Mouse (Mus musculus) right cerebral cortex, postnatal 4 days (tissue): ENCODE data around the gene H2-Ke6.

Experiments used
- DNase-seq: peaks from one replicate; pipeline ENCODE4 v3.0.0-alpha.2; 2022

Gene H2-Ke6

DNA sequence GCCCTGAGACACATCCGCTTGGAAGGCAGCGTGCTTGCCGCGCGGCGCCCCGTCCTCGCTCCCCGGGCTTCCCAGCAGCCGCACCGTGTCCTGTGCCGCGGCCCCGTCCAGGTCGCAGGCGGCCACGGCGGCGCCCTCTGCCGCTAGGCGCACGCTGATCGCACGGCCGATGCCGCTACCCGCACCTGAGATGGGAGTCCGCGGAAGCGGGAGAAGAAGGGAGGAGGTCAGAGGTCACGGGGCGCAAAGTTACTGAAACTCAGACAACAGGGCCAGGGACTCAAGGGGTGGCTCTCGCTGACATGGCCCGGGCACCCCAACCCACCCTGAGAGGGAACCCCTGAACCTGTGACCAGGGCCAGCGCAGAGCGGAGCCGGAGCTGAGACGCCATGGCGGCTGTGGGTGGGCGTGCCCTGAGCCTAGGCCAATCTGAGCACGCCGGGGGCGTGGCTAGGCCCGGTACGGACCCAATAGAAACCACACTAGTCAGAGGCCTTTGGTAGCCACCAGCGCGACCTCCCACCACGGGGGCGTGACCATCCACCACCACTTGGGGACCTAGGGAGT, at the start of gene H2-Ke6:
Gene H2-Ke6 (minus strand): TSS at position 405 of the 568 bp plus-strand sequence.
- DNase-seq, result peak; percentile 87

DNA sequence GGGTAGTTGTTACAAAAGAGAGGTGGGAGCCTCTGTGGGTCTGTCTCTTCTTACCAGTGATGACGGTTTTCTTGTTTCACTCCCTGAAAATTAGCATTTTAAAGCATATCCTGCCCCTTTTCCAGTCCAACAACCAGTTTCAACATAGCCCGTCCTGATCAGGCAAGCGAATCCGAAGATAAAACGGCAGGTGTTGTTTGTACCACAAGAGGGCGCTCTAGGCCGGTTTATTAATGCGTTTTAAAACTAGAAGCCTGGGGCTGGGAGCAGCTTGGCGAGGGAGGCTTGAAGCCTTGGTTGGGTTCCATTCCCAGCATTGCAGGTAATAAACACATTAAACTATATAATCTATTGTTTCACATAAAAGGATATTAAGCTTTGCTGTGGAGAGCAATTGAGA, 49.7 kb upstream of the H2-Ke6 start:
- DNase-seq, result peak; percentile 79

DNA sequence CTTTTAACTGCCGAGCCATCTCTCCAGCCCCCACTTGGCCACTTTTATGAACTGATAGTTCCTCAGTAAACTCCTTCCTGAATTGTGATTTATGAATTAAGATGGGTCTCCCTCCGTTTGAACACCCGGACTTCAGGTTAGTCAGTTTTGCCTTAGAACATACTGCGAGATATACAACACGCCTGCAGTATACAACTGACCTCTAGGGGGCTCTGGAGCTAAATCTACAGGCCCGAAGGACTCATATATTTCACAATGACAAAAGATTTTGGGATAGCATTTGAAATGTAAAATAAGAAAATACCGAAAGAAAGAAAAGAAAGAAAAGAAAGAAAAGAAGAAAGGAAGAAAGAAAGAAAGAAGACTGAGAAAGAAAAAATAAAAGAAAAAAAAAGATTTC, 47.4 kb upstream of the H2-Ke6 start:
- DNase-seq, result peak; percentile 86

DNA sequence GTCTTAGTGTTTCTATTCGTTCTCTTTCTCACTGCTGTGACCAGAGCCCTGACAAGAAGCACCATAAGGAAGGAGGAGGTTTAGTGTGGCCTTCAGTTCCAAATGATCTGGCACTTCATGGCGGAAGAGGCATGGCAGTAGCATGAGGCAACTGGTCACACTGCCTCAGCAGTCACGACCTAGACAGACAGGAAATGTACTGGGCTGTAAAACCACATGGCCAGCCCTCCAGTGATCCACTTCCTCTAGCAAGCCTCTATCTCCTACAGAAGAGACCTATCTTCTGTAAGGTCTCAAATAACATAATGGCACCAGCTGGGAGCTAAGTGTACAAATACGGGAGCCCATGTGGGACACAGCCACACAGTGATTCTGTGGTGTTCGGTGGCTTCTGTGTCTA, 44.2 kb upstream of the H2-Ke6 start:
- DNase-seq, result no peak

DNA sequence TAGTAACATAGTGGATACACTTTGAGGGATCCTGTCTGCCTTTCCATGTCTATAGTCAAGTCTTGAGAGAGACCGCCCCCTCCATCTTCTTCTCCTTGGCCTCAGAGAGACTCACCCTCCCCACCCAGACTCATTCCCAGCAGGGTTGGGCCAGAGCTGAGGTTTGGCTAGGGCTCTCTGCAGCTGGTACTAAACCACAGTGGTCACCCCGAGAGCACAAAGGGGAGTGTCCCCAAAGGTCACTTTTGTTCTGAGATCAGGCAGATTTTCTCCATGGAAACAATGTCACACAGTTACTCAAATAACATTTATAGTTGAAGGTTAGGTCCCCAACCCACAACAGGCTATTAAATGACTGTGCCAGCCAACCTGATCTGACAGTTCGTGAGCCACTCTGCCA, 41.0 kb upstream of the H2-Ke6 start:
- DNase-seq, result no peak

DNA sequence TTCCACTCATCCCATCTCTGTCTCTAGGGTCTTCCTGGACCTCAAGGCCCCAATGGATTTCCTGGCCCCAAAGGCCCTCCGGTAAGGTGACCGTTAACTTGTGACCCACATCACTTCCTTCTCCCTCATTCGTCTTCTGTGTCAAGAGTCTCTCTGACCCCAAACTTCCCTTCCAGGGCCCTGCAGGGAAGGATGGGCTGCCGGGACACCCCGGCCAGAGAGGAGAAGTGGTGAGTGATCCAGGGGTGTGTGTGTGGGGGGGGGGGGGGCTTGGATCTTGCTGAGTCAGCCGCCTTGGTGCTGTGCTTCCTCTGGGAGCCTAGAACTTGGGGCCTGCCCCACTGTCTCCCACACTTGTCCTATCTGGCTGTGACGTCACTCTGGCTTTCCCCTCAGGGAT, 29.4 kb upstream of the H2-Ke6 start:
- no peak for DNase-seq

DNA sequence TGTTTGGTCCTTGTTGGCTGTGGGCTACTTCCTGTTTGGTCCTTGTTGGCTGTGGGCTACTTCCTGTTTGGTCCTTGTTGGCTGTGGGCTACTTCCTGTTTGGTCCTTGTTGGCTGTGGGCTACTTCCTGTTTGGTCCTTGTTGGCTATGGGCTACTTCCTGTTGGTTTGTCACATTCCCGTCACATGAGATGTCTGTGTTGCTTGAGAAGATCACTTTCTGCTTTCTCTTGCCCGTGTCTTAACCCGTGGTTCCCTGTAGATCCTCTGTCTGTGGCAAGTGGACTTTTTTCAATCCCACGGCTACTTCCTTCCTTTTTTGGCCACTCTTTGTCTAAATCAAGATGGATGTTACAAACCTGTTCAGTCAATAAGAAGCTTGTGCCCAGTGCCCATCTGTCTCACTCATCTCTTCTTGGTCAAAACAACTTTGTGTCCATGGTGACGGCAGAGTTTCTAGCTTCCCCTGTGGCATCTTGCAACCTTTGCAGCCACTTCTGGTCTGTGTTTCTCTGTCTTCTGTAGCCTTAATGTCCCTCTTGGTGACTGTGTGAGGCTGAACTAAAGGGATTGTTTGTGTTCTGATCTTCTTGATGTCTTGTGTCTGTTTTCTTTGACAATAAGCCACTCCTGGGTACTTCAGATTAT, 19.7 kb upstream of the H2-Ke6 start:
- DNase-seq, result no peak

DNA sequence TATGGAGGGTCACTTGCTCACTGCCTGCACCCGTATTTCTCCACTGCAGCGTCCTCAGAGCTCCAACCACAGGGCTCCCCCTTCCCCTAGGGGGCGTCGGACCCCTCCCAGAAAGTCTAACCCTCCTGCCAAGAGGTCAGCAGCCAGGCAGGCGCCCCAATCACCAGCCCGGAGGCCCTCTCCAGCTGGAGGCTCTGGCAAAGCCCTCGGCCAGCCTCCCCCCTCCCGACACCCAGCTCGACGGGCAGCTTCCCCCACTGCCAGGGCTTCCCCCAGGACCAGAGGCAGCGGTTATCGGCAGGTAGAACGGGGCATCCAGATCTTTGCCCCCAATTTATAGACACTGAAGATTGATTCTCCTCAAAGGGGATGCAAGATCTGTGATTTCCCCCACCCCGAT, 18.1 kb upstream of the H2-Ke6 start:
- no peak for DNase-seq

DNA sequence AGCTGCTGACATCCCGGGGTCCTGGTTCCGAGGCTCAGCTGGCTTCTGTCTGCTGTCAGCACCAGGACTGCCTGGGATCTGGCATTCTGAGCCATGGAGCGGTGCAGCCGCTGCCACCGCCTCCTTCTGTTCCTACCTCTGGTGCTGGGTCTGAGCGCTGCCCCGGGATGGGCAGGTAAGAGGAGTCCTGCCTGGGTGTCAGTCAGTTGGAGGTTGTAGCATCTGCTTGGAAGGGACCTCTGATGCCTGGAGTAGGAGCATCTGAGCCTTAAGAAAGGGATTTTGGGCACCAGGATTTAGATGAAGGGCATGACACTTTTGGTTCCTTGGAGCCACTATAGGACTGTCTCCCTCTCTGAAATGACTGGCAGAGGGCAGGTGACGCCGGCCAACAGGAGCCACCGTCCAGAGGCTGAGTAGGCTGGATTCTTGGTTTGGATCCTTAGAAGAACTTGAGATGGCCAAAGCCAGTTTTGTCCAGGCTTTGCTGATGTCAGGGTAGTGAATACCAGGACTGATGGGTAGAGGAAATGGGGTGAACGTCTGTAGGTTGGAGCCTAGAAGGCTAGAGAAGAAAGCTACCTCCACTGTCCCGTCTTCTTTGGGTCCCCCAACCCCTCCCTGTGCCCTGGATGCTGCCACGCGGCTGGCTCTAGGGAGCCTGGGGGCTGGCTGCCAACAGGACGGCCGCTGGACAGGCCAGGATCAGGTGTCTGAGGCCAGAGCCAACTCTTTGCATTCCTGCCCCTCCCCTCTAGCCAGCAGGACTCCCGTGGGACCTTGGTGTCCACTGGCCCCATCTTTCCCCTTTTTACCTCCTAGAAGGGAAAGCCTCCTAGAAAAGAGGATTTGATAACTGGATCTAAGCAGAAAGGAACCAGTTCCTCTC, 11.9 kb upstream of the H2-Ke6 start:
- peak; percentile 29 for DNase-seq

DNA sequence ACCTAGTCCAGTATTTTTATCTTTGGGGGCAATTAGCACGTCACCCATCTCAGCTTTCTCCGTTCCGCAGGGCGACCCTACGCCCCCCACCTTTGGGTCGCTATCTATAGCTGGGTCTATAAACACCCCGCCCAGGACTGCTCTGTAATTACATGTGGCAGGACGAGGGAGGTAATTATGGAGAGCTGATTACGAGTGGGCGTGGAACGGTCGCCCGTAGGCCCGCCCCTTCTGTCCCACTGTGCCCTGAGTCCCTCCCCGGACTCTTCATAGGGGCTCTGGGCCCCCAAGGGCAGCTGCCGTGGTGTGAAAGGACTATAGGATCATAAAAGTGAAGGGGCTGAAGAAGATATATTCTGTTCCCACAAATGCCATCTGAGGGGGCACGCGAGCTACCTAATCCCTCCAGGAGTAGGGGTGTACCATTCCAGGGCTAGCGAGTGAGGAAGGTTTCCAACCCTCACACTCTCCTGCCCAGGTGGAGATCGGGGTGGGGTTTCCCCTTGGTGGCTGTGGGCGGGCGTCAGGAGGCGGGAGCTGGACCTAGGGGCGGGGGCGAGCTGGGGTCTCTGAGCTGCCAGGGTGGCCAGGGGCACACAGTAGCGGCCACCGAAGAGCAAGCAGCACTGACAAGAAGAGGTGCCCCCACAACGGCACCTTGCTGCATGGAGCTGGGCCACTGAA, 11.2 kb upstream of the H2-Ke6 start, which contains the start of gene Col11a2:
Gene Col11a2 (plus strand): TSS at position 560 of the 684 bp plus-strand sequence.
- no peak for DNase-seq

DNA sequence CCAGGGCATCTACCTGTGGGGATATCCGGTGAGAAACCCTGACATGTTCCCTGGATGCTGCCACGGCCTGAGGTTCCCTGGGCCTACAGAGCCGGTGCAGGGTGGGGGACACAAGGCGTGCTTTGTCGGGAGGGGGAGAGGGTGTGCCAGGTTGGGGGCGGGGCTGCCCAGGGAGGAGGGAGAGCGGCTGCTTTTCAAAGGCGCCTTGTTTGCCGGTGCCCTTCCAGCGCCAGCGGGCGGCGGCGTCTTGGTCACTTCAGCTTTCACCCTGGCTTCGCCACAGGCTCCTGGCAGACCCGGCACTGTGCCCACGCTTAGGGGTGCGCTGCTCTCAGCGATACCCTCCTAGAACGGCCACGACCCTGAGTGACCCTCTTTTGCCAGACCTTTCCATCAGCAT, 10.6 kb upstream of the H2-Ke6 start:
- peak; percentile 73 for DNase-seq

DNA sequence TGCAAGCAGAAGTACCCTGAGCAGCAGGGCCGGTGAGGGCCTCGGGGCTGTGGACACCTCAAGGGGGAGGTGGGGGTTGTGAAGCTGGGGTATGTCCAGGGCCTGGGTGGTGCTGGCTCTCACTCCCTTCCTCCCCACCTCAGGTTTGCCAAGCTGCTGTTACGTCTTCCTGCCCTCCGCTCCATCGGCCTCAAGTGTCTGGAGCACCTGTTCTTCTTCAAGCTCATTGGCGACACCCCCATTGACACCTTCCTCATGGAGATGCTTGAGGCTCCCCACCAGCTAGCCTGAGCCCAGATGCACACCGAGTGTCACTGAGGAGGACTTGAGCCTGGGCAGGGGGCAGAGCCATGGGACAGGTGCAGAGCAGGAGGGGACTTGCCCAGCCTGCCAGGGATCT, 9.4 kb upstream of the H2-Ke6 start:
- no peak for DNase-seq

DNA sequence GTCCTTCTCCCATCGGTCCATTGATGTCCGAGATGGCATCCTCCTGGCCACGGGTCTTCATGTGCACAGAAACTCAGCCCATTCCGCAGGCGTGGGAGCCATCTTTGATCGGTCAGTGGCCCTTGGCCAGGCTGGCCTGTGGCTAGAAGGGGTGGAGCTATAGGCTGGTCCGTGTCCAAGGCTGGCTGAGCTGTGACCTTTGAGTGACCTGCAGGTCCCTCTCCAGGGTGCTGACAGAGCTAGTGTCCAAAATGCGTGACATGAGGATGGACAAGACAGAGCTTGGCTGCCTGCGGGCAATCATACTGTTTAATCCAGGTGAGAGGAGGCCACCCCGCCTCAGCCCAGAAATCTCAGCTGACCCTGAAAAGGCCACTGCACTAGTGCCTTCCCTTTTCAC, 8.8 kb upstream of the H2-Ke6 start:
- no peak for DNase-seq

DNA sequence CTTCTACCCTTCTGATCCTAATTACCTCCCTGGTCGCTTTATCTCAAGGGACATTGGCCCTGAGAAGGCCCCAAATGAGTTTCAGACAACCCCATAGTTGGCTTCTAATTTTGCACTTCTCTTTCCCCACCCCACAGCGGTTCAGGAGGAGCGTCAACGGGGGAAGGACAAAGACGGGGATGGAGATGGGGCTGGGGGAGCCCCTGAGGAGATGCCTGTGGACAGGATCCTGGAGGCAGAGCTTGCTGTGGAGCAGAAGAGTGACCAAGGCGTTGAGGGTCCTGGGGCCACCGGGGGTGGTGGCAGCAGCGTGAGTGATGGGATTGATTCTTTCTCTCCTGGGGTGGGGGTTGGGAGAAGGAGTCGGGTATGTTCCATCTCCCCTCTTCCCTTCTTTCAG, 7.7 kb upstream of the H2-Ke6 start:
- DNase-seq, result no peak

DNA sequence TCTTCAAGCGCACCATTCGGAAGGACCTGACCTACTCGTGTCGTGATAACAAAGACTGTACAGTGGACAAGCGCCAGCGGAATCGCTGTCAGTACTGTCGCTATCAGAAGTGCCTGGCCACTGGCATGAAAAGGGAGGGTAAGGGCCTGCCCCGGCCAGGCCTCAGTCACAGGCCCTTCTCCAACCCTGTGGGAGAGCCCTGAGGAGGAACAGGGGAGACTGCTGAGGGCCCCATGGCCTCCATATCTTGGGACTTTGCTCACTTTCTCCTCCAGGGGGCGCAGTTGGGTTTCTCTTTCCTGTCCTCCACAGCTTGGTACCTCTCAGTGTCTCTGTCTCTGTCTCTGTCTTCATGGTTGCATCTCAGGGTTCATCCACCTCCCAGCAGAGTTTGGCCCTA, 6.2 kb upstream of the H2-Ke6 start:
- peak; percentile 73 for DNase-seq

DNA sequence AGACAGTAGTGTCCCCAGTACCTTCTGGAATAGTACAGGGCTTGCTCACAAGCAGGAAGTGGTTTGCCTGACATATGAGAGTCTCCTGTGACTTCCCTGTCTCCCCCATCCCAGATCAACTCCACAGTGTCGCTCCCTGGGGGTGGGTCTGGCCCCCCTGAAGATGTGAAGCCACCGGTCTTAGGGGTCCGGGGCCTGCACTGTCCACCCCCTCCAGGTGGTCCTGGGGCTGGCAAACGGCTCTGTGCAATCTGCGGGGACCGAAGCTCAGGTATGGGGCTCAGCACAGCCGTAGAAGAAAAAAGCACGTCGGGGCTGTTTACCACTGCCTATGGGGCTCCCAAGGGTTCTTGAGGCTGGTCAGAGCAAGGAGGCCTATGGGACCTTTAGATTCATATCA, 5.6 kb upstream of the H2-Ke6 start:
- DNase-seq, result peak; percentile 34

DNA sequence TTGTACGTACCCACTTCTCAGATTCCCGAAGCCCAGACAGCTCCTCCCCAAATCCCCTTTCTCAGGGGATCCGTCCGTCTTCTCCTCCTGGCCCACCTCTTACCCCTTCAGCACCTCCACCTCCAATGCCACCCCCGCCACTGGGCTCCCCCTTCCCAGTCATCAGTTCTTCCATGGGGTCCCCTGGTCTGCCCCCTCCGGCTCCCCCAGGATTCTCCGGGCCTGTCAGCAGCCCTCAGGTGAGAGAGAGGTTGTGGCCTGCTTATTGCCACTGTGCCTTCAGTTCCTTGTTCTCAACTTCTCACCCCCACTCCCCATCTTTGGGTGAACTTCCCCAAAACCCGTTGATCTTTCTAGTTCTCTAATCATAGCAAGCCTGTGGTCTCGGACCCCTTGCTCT, 4.9 kb upstream of the H2-Ke6 start:
- DNase-seq, result peak; percentile 34

DNA sequence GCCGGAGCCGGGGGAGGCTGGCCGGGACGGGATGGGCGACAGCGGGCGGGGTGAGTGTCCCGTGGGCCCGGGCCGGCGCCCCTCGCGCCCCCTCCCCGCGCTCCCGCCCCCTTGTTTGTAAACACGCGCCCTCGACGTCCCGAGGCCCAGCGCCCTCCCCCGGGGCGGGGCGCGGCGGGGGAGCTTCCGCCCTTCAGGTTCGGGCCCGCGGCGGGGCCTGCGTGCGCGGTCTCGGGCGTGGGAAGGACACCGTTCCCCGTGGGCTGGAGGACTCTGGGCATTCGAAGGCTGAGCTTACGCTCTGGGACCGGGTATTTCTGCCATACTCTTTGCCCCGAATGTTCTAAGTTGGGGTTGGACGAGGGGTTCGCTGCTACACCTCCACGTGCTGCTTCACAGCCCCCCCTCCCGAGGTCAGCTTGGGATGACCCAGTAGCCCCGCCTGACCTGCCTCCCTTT, 4.3 kb upstream of the H2-Ke6 start:
- DNase-seq, result no peak

DNA sequence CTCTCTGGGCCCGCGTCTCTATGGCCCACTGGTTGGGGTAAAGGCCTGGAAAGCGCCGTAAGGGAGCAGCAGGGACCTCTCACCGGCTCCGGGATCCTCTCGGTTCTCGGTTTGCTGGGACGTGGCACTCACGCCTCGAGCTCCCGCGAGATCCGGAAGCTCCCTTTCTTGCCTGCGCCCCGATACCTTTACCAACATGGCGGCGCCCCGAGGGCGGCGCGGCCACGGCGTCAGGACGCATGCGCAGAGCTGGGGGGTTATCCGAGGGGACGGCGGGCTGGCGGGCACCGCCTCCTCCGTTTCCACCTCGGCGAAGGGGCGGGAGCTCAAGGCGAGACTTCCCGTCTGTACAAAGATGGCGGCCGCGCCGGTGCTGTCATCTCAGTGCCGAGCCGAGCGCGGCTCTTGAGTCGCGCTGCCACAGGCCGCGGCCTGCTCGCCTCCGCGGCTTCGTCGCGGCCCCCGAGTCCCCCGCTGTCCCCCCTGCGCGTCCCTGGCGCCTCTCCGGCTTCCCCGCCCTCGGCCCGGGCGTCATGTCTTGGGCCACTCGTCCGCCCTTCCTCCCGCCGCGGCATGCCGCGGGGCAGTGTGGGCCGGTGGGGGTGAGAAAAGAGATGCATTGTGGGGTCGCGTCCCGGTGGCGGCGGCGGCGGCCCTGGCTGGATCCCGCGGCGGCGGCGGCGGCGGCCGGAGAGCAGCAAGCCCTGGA, 3.8 kb upstream of the H2-Ke6 start, which contains the start of the genes Slc39a7 and Rxrb:
Gene Slc39a7 (minus strand): TSS at position 218 of the 709 bp plus-strand sequence.
Gene Rxrb (plus strand): TSS at position 348 of the 709 bp plus-strand sequence.
- DNase-seq, result peak; percentile 100

DNA sequence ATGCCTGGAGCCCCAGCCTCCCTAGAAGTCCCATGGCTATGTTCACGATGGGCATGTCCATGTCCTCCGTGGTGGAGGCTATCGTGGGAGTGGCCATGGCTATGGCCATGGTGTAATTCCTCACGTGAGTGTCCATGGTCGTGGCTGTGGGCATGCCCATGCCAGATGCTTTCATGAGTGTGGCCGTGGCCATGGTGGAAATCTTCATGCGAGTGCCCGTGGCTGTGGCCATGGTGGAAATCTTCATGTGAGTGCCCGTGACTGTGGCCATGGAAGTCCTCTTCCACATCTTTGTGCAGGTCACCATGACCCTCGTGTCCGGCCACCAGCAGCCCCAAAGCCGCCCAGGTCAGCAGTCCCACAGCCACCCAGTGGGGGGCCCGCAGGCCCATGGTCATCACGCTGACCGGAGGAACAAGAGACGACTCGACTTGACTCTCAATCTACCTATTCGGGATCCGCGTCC, 3.0 kb upstream of the H2-Ke6 start:
- no peak for DNase-seq

DNA sequence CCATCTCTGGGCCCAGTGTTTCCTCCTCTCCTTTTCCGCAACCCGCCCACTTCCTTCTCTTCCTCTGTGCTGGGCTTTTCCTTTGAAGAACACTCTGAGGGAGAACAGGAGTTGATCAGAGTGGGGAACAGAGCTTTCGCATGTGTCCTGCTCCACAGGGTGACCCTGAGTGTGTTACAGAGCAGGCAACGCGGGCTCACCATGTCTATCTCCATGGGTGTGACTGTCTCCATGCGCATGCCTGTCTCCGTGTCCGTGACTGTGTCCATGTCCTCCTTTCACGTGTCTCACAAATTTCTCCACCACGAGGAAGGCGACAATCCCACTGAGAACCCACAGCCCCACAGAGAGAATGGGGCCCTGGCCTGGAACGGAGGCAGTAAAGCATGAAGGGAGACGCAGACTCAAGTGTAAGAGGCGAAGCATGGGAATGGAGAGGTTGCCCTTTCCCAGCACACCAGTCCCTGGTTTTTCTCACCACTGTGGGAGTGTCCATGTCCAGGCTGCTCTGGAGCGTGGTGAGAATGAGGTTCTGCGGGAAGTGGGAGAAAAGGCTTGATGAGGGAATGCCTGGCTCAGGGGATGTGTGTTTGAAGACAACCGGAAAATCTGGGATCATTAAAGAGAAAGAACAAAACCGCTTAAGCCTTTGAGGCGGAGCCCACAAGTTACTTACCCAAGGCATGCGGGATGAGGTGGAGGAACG, 2.2 kb upstream of the H2-Ke6 start:
- no peak for DNase-seq
